Mouse (Mus musculus) layer of hippocampus, adult 8-10 months (tissue): ENCODE measurements around the gene Kdf1. TPM values are rescaled to one million over a fixed set of nuclear protein-coding genes. Genes with fewer than 3 reads are reported as not detected.
A peak's percentile ranks its signal among the peaks of the same experiment; 100 is the strongest.

Experiments used
- DNase-seq, 2 experiments: peaks; one replicate each; pipeline ENCODE4 v3.0.0; 2022; ENCODE audit warnings: low spot score in 2 of 2
- microRNA-seq, 2 experiments: library from miRNA; unstranded; fragments of <30 nt; microRNA quantifications; one replicate each; pipeline ENCODE4 v1.2.0; 2022
- total RNA-seq, 4 experiments: library from RNA; stranded (reverse); gene quantifications; 2 replicates each; pipeline ENCODE4 v1.2.4; 2022

Gene Kdf1
- total RNA-seq, 4 experiments from 2014 or later, result 0.45 to 2.0 (median 1.2) TPM

DNA sequence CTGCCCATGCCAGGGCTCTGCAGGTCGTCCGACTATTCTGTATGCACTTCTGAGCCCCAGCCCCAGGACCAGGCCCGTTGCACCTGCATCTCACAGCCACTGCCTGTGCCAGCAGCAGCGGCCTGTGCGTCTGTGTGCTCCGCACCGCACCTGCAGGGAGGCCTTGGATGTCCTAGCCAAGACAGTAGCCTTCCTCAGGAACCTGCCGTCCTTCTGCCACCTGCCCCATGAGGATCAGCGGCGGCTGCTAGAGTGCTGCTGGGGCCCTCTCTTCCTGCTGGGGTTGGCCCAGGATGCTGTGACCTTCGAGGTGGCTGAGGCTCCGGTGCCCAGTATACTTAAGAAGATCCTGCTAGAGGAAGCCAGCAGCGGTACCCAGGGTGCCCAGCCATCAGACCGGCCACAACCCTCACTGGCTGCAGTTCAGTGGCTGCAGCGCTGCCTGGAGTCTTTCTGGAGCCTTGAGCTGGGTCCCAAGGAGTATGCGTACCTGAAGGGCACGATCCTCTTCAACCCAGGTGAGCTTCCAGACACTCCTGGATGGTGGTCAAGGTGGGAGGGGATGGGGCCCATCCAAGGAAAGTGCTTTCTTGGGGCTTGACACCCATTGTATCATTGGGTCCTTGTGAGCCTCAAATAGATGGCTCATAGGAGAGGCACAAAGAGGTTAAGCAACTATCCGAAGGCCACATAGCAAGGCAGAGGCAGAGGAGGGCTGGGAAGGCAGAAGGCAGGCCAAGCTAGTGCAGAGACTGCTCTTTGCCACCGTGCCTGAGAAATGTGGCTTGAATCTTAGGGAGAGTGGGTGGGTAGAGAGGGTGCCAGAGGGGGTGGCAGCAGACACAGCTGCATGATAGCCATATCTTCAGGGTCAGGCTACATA, 34.9 kb downstream of the Kdf1 start:
- DNase-seq, result no peak

DNA sequence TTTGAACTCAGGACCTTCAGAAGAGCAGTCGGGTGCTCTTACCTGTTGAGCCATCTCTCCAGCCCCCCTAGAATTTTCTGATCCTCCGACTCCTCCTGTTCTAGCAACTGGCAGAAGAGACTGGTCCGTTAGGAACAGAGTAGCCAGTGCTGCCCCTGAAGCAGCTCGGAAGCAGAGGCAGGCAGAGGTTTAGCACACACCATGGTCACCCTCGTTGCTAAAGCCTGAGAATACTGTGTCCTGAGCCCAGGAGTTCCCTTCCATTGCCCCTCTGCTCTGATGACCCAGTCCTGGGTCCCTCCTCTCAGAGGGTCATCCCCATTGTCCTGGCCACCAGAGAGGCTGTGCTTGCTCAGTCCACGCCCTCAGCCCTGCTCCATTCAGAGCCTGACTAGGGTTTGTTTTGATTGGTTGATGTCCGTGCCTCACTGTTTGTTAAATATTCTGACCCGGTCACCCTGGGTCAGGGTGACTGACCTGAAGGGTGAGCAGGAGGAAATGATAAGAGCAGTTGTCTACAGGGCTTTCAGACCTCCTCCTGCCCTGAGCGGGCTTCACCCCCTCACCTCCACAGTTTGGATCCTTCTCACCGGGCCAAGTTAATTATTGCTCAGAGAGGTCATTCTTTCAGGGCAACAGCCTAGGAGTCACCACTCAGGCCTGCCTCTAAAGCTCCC, 38.4 kb downstream of the Kdf1 start:
- DNase-seq, result no peak

DNA sequence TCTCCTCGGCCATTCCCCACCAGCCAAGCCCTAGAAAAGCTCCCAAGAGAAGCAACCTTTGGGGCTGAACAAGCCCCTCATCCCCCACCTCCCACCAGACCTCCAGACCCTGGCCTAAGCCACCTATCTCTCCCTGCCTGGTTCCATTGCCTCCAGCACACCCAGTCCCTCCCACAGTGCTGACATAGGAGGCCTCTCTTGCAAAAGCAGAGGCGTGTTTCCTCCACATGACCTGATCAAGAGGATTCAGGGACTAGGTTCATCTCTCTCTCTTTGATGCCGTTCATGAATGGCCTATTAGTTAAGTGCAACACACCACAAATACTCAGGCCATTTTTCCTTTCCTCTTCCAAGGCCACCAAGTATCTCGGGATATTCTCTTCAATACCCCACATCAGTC, 41.1 kb downstream of the Kdf1 start:
- DNase-seq, result no peak

DNA sequence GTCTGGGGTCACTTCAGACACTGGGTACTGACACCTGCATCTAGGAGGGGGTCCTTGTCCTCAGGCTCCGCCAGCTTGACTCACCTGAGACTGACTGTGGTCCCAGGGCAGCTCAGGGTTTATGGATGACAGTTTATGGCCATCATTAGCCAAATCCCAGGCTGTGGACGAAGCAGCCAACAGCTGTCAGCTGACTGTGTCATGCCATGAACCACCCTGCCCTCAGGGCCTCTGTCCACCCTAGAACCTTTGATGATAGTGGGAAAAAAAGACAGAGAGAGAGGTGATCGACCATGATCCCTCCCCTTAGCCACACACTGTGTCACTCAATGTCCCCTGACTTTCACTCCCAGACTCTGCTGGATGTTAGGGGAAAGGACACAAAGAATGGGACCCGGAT, 42.9 kb downstream of the Kdf1 start:
- DNase-seq, result no peak

DNA sequence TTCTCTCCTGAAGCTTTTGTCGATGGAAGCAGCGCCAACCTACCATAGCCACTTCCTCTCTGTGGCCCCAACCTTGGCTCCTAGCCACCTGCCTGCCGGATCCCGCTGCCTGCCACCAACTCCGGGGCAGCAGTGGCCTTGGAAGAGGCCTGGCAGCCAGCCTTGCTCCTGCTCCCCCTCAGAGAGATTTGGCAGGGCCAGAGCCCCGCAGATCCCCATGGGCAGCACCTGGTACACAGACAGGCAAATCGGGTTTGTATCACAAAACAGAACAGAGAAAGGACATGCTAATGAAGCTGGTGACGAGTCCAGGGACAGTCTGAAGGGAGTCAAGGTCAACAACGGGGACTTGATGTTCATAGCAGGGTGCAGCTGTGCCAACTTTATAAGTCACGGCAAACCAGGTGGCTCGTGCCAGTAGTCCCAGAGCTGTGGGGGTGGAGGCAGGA, 44.4 kb downstream of the Kdf1 start:
- DNase-seq, result no peak

DNA sequence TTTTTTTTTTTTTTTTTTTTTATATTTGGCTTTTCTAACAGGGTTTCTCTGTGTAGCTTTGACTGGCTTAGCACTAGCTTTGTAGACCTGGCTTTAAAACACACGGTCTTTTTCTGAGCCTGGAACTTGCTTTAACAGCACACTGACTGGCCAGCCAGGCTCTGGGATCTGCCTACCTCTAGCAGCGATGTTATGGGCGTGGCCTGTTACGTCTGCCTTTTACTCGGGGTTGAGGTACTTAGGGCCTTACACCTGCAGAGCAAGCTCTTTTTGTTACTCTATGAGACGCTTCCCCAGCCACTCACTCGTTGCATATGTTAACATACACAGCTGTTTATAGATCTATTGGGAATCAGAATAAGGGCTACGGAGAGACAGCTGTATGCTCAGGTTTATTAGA, 48.5 kb downstream of the Kdf1 start:
- no peak for DNase-seq

DNA sequence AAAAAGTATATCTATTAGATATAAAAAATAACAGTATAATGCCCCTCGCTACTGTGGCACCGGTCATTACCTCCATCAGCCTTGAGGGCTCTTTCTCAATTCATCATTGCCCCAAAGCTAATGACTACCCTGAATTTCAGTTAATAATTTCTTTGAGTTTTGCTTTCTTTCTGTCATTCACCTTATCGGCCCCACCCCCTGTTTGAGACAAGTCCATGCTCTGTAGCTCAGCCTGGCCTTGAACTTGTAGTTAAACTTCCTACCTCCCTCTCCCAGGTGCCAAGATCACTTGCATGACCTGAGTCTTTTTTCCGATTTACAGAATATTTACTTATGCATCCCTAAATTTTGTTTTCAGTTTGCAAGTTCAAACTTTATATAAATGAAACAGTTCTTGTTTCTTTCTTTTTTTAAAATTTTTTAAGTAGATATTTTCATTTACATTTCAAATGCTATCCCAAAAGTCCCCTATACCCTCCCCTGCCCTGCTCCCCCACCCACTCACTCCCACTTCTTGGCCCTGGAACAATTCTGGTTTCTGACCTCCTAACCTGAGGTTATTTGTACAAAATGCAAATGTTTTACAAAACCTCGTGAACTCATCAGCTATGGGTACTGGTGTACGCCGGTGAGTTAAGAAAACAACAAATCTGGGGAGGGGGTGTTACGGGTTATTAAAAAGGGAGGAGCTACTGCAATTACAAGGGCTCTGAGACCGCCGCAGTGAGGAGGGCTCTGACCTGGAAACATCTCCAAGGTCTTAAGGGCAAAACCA, 50.7 kb downstream of the Kdf1 start:
- no peak for DNase-seq

DNA sequence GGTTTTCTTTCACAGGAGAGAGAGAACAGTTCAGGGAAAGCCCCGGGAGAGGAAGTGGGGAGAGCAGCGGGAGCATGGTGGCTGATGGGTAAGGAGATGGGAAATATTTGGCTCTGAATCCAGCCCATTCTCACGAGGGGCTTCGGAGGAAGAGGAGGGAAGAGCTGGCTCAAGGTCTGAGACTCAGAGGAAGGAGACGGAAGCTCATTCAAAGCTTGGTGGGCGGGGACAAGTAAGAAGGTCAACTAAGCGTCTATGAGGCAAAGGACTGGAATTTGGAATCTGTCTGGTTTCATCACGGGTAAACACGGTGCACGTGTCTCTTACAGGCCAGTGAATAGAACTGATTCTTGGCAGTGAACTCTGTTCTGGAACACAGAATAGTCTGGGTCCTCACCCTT, 51.3 kb downstream of the Kdf1 start:
- no peak for DNase-seq

DNA sequence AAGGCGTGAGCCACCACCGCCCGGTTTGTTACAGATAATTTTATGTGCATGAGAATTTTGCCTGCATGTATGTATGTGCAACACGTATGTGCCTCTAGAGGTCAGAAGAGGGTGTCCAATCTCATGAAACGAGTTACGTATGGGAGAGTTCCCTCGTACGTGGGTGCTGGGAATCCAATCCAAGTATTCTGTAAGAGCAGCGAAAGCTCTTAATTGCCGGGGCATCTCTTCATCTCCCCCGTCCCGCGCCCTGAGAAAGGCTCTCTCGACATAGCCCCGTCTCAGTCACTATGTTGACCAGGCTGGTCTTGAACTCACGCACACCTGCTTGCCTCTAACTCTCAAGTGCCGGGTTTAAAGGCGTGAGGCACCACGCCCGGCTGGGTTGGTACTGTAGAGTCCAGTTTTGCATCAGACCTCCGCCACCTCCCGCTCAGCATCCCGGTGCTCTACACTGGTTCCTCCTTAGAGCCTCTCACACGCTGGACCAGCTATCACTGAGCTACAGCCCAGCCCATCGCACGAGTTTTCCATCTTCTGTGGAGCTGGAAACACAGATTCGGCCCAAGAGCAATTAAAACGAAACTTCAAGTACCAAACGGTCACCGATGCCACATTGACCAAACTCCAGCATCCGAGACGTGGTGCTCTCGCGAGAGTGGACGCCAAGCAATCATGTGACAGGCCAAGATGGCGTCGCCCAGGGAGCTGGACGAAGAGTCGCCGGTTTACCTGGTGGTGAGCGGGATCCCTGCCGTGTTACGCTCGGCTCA, 55.5 kb downstream of the Kdf1 start, which contains the start of gene Gpatch3:
TSS of gene Gpatch3 (plus strand) at position 676 of the 773 bp plus-strand sequence.
- peak; percentile 89 to 92 for DNase-seq

DNA sequence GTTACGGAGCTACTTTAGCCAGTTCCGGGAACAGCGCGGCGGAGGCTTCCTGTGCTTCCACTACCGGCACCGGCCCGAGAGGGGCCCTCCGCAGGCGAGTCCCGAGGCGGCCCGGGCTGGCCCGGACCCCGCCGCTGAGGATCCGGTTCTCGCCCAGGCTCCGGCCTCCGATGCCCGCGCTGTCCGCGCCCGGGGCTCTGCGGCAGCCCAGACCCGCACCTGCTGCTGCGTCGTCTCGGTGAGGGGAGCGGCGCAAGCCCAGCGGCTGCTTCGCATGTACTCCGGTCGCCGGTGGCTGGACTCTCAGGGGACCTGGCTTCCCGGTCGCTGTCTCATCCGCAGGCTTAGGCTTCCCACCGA, 56.1 kb downstream of the Kdf1 start:
- no peak for DNase-seq

DNA sequence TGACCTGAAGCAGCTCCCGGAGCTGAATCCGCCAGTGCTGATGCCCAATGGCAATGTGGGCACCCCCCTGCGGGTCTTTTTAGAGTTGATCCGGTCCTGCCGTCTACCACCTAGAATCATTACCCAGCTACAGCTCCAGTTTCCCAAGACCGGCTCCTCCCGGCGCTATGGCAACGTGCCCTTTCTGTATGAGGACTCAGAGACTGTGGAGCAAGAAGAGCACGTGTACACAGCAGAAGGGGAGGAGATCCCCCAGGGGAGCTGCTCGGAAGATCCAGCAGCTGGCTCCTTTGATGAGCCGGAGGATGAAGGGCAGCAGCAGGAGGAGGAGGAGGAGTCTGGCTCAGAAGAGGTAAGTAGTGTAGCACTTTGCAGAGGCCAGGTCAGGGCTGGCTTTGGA, 59.2 kb downstream of the Kdf1 start:
- no peak for DNase-seq

Small RNA genes lying within 50 kb of the gene (microRNA-seq; reads per million reads assigned to microRNA genes)
- 0 reads per million in 2 experiments for gene Gm23158

Other genes with a start within 250 kb of the Kdf1 start
- gene Tmem222, start 241.2 kb upstream of the Kdf1 start, total RNA-seq, result 10 to 100 TPM; 80.1 to 92.0 (median 85.6) TPM
- 10 to 100 TPM; 65.1 to 85.8 (median 72.2) TPM for gene Wdtc1, start 165.5 kb upstream of the Kdf1 start, total RNA-seq
- gene Slc9a1, start 149.3 kb upstream of the Kdf1 start, total RNA-seq, result 10 to 100 TPM; 62.2 to 66.1 (median 65.1) TPM
- gene Tent5b, start 38.8 kb upstream of the Kdf1 start, total RNA-seq, result under 1 TPM in 2 of 4 experiments, not detected in 2; 0.14 to 0.31 TPM
- 100 to 1,000 TPM; 159 to 177 (median 165) TPM for gene Trnp1, start 20.4 kb upstream of the Kdf1 start, total RNA-seq
- gene Nudc, start 27.0 kb downstream of the Kdf1 start, total RNA-seq, result 100 to 1,000 TPM; 120 to 138 (median 128) TPM
- gene Nr0b2, start 34.4 kb downstream of the Kdf1 start, total RNA-seq, result not detected
- gene Gpatch3, start 55.8 kb downstream of the Kdf1 start, total RNA-seq, result 1 to 10 TPM; 7.5 to 9.8 (median 8.8) TPM
- gene Gpn2, start 65.4 kb downstream of the Kdf1 start, total RNA-seq, result 10 to 100 TPM in 2 of 4 experiments, 1 to 10 TPM in 2; 9.3 to 11.8 (median 10.3) TPM
- 1 to 10 TPM; 1.4 to 3.1 (median 2.1) TPM for gene Sfn, start 83.2 kb downstream of the Kdf1 start, total RNA-seq
- 10 to 100 TPM; 30.7 to 44.0 (median 42.9) TPM for gene Zdhhc18, start 131.2 kb downstream of the Kdf1 start, total RNA-seq
- 10 to 100 TPM in 2 of 4 experiments, 1 to 10 TPM in 2; 9.4 to 13.0 (median 11.3) TPM for gene Pigv, start 153.7 kb downstream of the Kdf1 start, total RNA-seq
- gene Arid1a, start 237.8 kb downstream of the Kdf1 start, total RNA-seq, result 10 to 100 TPM; 81.3 to 88.3 (median 83.1) TPM